Mouse (Mus musculus) midbrain, embryonic 11.5 days (tissue): ENCODE measurements at regions not wholly inside any gene's neighbourhood (a gene's known extent, or its start where the extent isn't known, plus 50 kb on each side); places are given as distances from the start of the nearest gene placed in this dataset.

Source experiments
- ATAC-seq: fragments of 200-750 bp; cut with Nextera tagmentation; 2 replicates; pipeline ENCODE4 v1.8.0; 2017; ENCODE audit warnings: moderate TSS enrichment, moderate library complexity; ENCODE audit not compliant: low FRiP score
- DNase-seq: peaks from one replicate; pipeline ENCODE4 v3.0.0; 2015; ENCODE audit warnings: low spot score; ENCODE audit errors: missing footprints
- H3K27ac ChIP-seq: fragments of 300-500 bp; sonication (generic); 2 replicates; pipeline ENCODE4 v1.5.1; 2014; ENCODE audit warnings: low read depth, low read length
- H3K27me3 ChIP-seq: fragments of 300-500 bp; sonication (generic); 2 replicates; pipeline ENCODE4 v1.6.1; 2014; ENCODE audit warnings: mild to moderate bottlenecking, low read length, moderate library complexity, mixed read lengths; ENCODE audit not compliant: control insufficient read depth, insufficient read depth
- H3K36me3 ChIP-seq: fragments of 300-500 bp; sonication (generic); 2 replicates; pipeline ENCODE4 v1.6.1; 2014; ENCODE audit warnings: mild to moderate bottlenecking, low read length, moderate library complexity, mixed read lengths; ENCODE audit not compliant: control insufficient read depth, insufficient read depth
- H3K4me1 ChIP-seq: fragments of 300-500 bp; sonication (generic); 2 replicates; pipeline ENCODE4 v1.6.1; 2014; ENCODE audit warnings: low read length; ENCODE audit not compliant: control insufficient read depth, insufficient read depth
- H3K4me2 ChIP-seq: fragments of 300-500 bp; sonication (generic); 2 replicates; pipeline ENCODE4 v1.6.1; 2014; ENCODE audit warnings: mild to moderate bottlenecking, moderate library complexity
- H3K4me3 ChIP-seq: fragments of 300-500 bp; sonication (generic); 2 replicates; pipeline ENCODE4 v1.5.1; 2014; ENCODE audit warnings: low read depth, low read length
- H3K9ac ChIP-seq: fragments of 300-500 bp; sonication (generic); 2 replicates; pipeline ENCODE4 v1.6.1; 2014; ENCODE audit warnings: low read length
- H3K9me3 ChIP-seq: fragments of 300-500 bp; sonication (generic); 2 replicates; pipeline ENCODE4 v1.6.1; 2016; ENCODE audit warnings: low read length; ENCODE audit not compliant: control insufficient read depth
- WGBS: fragments of 180-500 bp; shearing (Covaris S2); extraction: QIAGEN DNeasy Blood & Tissue Kit; methylation state at CpG from one replicate; pipeline ENCODE4 v1.1.7; 2014; 5-methylcytosine and 5-hydroxymethylcytosine counted together

GRCm38 (mm10) chr2:179386871-179387270, 55.4 kb upstream of the Cdh4 start:
- Histone ChIP-seq H3K27ac (no peak overlapping the region), H3K9ac (no peak overlapping the region), H3K36me3 (no peaks in the 10 kb centered on the region), H3K4me3 (no peak overlapping the region), H3K27me3 (no peaks in the 10 kb centered on the region), H3K4me2 (no peak overlapping the region), H3K4me1 (no peaks in the 10 kb centered on the region), H3K9me3 (no peaks in the 10 kb centered on the region)
- ATAC-seq = no peak
- WGBS = 71% methylated on average over 6 of the region's 6 CpGs
- DNase-seq = no peak

GRCm38 (mm10) chr2:179390486-179390885, 51.7 kb upstream of the Cdh4 start:
- no peaks in the 10 kb centered on the region for H3K27me3 ChIP-seq
- H3K36me3 ChIP-seq = no peaks in the 10 kb centered on the region
- no peak overlapping the region for H3K9ac ChIP-seq
- H3K4me2 ChIP-seq = no peak overlapping the region
- DNase-seq (no peak), ATAC-seq (no peak)
- H3K4me1 ChIP-seq = no peaks in the 10 kb centered on the region
- WGBS = 78% methylated on average over 4 of the region's 4 CpGs
- H3K9me3 ChIP-seq = no peaks in the 10 kb centered on the region
- H3K27ac ChIP-seq = no peak overlapping the region
- no peak overlapping the region for H3K4me3 ChIP-seq

- Histone ChIP-seq H3K9ac (no peak overlapping the region), H3K9me3 (no peaks in the 10 kb centered on the region), H3K4me1 (no peaks in the 10 kb centered on the region), H3K27me3 (no peaks in the 10 kb centered on the region), H3K36me3 (no peaks in the 10 kb centered on the region), H3K4me3 (no peak overlapping the region), H3K27ac (no peak overlapping the region), H3K4me2 (no peak overlapping the region)
- no peak for ATAC-seq
- WGBS = 88% methylated on average over 11 of the region's 11 CpGs
- no peak for DNase-seq
Measured at GRCm38 (mm10) chr2:179390924-179391461, 51.2 kb upstream of the Cdh4 start.
